Mouse (Mus musculus) C2C12 (cell line): ENCODE results near the gene Faim2.

Source experiments
- CTCF ChIP-seq: IDR thresholded peaks from one replicate; pipeline ENCODE4 v1.5.1; 2011; ENCODE audit not compliant: control insufficient read depth, insufficient read depth, insufficient read length
- MAX ChIP-seq: IDR thresholded peaks from one replicate; pipeline ENCODE4 v1.6.1; 2011; ENCODE audit warnings: mild to moderate bottlenecking, control low read depth
- MYOD1 ChIP-seq: IDR thresholded peaks from one replicate; pipeline ENCODE4 v1.6.1; 2011; ENCODE audit warnings: low read depth; ENCODE audit not compliant: control insufficient read depth, insufficient read length
- MYOG ChIP-seq: IDR thresholded peaks from one replicate; pipeline ENCODE4 v1.6.1; 2011; ENCODE audit not compliant: control insufficient read depth, insufficient read length; ENCODE audit errors: extremely low read depth
- USF1 ChIP-seq: IDR thresholded peaks from one replicate; pipeline ENCODE4 v1.6.1; 2011; ENCODE audit warnings: low read depth, mild to moderate bottlenecking, control low read depth, moderate library complexity

- no peak for TF ChIP-seq CTCF
- no peak for TF ChIP-seq MAX
- TF ChIP-seq MYOD1: no peak
- no peak for TF ChIP-seq MYOG
- no peak for TF ChIP-seq USF1
Observed at GRCm38 (mm10) chr15:99503256-99503655, 24.7 kb downstream of the Faim2 start.
